Mouse (Mus musculus) G1E (cell line): ENCODE measurements around the gene Ccnc.

Experiments
- CTCF ChIP-seq: IDR thresholded peaks from 2 replicates; pipeline ENCODE4 v1.5.1; 2012; ENCODE audit warnings: low read depth, low read length, inconsistent platforms, mixed read lengths
- GATA1 ChIP-seq: IDR thresholded peaks from 2 replicates; pipeline ENCODE4 v1.6.1; 2012; ENCODE audit warnings: borderline replicate concordance, low read length, inconsistent platforms, mixed read lengths
- TAL1 ChIP-seq: conservative IDR thresholded peaks from 2 replicates; pipeline ENCODE4 v1.6.1; 2012; ENCODE audit warnings: low read depth, low read length, inconsistent platforms, mixed read lengths

- TF ChIP-seq CTCF = no peak
- TF ChIP-seq GATA1 = no peak
- no peak for TF ChIP-seq TAL1
These were observed 49.2 kb upstream of the Ccnc start for GRCm38 (mm10) chr4:21678101-21678974.
